Mouse (Mus musculus) adipocyte (in vitro differentiated cells): Measurements from ENCODE around the gene Cartpt.
"Not testable (repeated sequence)": the region's sequence is repeated elsewhere in the genome, so short reads cannot be mapped to it uniquely, and the experiment has no call there.

Experiments
- DNase-seq: peaks from one replicate; pipeline ENCODE4 v3.0.0-alpha.2; 2016; ENCODE audit warnings: low spot score

Cartpt gene

GRCm38 (mm10) chr13:99857336-99857735, 43.6 kb downstream of the Cartpt start:
- DNase-seq, result no peak

- no peak for DNase-seq
These were observed 45.7 kb downstream of the Cartpt start for GRCm38 (mm10) chr13:99855229-99855628.

- DNase-seq, result no peak
These were observed 47.8 kb downstream of the Cartpt start for GRCm38 (mm10) chr13:99853131-99853530.

DNA sequence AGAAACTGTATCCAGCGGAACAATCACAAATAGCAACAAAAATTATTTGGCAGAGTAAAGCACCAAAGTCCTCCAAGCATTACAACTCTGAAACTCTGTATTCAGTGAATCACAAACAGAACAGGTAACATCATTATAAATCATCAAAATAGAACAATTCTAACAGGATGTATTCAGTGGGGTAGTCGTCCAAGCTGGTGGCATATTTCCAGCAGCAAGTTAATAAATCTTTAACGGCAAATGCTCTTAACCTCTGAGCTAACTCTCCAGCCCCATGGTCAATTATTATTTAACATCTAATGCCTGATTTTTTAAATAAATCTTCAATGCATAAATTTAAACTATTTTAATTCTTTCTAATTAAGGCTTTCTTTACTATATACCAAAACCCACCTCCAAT, 48.5 kb downstream of the Cartpt start:
- not testable (repeated sequence) for DNase-seq

- no peak for DNase-seq
These were observed 49.9 kb downstream of the Cartpt start for GRCm38 (mm10) chr13:99851026-99851425.

DNA sequence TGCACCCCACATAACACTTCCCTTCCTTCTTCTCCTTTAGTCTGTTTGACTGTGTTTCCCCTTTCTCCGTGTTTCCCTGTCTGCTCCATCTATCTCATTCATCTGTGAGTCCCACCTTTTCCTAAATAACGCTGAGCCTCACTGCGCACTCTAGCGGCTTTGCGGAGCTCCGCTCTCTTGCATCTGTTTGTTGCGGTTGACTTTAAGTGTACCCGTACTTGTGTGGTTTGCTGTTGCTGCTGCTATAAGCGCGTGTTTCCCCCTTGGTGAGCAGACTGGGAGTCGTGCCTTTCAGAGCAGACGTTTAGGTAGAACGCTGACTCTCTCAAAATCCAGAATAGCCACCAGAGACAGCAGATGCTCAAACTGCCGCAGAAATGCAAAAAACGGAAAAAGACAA, 51.3 kb downstream of the Cartpt start:
- DNase-seq, result no peak
